Mouse (Mus musculus): ENCODE data around the gene Mgat4b. TPM values are rescaled to one million over a fixed set of nuclear protein-coding genes. Genes with fewer than 3 reads are reported as not detected.

Gene Mgat4b
- polyA plus RNA-seq, 1 experiment from 2014 or later = 34.3 TPM

DNA sequence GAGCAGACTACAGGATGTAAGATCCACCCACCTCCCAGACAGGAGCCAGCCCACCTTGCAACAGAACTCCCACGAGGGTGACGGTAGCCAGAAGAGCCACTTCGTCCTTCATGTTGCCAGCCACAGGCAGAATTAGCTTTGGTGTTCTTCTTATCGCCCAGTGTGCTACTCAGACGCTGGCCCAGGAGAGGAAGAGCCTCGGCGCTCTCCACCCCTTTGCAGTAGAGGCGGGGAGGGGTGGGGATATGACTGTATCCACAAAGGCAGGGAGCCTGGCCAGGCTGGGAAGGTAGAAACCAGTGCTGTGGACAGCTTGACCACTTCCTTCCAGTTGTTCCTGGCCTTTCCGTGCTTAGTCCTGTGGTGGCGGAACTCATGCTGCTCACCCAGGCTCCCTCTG is 27.6 kb downstream of the Mgat4b start, which contains the start of gene Ltc4s:
Gene Ltc4s (minus strand): TSS at position 293 of the 400 bp plus-strand sequence.
- H3K27ac ChIP-seq = peak within 1 kb of the TSS; percentile 58
- H3K4me3 ChIP-seq (ENCODE audit: inconsistent target) = peak within 1 kb of the TSS; percentile 29
- H3K79me2 ChIP-seq (ENCODE audit: inconsistent target) = no peaks in the 10 kb centered on the region
- WGBS (ENCODE audit: missing documents) = 5% methylated on average over 10 of the region's 10 CpGs
- H3K36me3 ChIP-seq (ENCODE audit: inconsistent target) = peaks cover 17% of the 10 kb centered on the region

DNA sequence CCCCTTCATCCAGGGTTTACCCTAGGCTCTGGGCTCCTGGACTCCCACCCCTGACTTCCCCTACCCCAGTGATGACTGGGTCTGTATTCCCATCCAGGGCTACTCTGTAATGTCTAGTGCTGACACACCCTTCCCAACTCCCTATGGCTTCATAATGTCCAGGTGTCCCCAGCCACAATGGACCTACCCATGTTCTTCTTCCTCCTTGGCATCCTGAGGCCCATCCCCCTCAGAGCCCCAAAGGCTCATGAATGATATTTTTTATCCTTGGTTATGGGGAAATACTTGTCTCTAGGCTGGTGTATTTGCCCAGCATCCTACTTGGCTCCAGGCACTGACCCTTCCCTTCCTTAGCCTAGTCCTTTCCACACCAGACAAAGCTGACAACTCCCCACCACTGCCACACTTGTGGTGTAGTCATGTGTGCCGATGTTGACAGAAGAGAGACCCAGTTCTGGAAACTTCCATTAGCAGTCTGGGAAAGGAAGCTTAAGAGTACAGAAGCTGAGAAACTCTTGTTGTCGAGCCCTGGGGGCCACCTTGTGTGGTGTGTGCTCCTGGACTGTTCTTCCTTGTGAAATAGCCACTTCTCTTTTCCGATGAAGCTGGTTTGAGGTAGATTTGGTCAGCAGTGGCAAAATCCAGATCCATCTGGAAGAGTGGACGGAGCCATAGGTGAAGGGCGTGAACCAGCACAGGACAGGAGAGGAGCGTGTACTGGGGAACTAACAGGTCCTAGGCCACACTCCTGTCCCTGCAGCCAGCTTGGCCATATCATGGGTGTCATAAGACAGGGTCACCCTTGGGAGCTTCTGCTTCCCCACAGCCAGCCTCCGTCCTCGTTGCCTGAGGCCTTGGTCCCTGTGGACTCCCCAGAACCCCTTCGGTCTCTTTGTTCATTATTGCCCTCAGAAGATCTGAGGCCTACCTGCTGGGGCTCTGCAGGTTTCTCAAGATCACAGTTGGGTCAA is 28.4 kb downstream of the Mgat4b start:
- no peaks in the 10 kb centered on the region for H3K79me2 ChIP-seq (ENCODE audit: inconsistent target)
- 60% methylated on average over 9 of the region's 9 CpGs for WGBS (ENCODE audit: missing documents)
- H3K4me3 ChIP-seq (ENCODE audit: inconsistent target) = no peak overlapping the region
- H3K36me3 ChIP-seq (ENCODE audit: inconsistent target) = peaks cover 9% of the 10 kb centered on the region
- peak overlapping the region; percentile 58 for H3K27ac ChIP-seq

DNA sequence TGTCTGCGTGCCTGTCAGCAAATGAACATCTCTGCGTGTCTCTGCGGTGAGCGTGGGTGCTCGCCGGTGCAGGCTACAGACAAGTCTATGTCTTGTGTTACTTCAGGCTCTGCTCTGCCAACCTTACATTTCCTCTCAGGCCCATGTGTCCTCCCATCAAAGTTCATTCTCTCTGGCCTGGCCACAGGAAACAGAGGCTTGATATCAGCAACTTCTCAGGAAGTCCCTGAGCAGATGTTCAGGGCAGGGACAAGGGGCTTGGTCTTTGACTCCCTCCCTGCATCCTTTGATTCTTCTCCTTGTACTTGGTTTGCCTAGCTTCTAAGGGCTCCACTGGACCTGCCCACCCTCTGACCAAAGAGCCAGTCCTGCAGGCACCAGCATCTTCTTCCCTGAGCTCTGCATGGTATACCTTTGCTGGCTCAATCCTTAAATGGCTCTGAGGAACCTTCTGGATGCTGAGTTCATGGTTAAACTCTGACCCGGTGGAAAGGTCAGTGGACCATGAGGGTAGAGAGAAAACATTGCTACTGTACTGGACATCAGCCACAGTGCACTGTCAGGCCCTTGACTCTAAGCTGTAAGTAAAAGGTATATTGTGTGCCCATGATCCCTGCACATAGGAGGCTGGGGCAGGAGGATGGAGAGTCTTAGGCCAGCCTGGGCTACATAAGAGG is 29.7 kb downstream of the Mgat4b start:
- Histone ChIP-seq H3K79me2 (ENCODE audit: inconsistent target) (no peaks in the 10 kb centered on the region), H3K36me3 (ENCODE audit: inconsistent target) (no peaks in the 10 kb centered on the region), H3K27ac (peak overlapping the region; percentile 58), H3K4me3 (ENCODE audit: inconsistent target) (no peak overlapping the region)
- WGBS (ENCODE audit: missing documents) = 34% methylated on average over 7 of the region's 7 CpGs

DNA sequence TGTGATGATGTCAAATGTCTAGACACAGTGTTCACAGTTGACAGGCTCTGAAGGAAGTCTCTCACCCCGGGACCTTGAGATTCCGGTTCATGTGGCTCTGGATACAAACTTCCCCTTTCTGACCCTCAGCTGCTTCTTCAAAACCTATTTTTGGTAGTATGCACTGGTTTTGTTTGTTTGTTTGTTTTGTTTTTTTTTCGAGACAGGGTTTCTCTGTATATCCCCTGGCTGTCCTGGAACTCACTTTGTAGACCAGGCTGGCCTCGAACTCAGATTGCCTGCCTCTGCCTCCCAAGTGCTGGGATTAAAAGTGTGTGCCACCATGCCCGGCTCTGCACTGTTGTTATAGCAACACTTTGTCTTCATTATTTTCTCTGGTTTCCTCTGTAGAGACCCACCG is 33.2 kb downstream of the Mgat4b start:
- WGBS (ENCODE audit: missing documents) = 18% methylated on average over 6 of the region's 6 CpGs

DNA sequence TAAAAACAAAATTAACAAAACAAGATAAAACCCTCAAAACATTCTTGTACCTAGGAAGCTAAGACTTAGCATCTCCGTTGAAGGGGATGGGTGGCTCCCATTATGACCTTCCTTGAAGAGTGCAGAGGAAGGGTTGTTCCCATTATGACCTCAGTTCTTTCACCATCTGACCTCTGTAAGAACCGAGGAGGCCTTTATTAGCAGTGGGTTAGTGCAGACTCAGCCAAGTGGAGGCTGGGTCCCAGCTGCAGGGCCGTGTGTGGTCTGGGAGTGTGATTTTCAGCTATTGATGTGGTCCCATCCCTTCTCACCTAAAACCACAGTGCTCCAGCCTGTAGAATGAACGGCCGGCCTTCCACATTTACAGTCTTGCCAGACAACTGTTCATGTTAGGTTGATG is 34.6 kb downstream of the Mgat4b start:
- WGBS (ENCODE audit: missing documents) = 86% methylated on average over 4 of the region's 5 CpGs
- H3K36me3 ChIP-seq (ENCODE audit: inconsistent target) = no peaks in the 10 kb centered on the region
- H3K4me3 ChIP-seq (ENCODE audit: inconsistent target) = no peak overlapping the region
- peak overlapping the region; percentile 62; the same call in 1 of the 2 replicates for H3K27ac ChIP-seq
- H3K79me2 ChIP-seq (ENCODE audit: inconsistent target) = no peaks in the 10 kb centered on the region

More for the DNA sequence above, 33.2 kb downstream of the Mgat4b start:
- no peak overlapping the region for H3K4me3 ChIP-seq (ENCODE audit: inconsistent target)
- H3K27ac ChIP-seq = peak overlapping the region; percentile 62
- H3K36me3 ChIP-seq (ENCODE audit: inconsistent target) = no peaks in the 10 kb centered on the region
- no peaks in the 10 kb centered on the region for H3K79me2 ChIP-seq (ENCODE audit: inconsistent target)

DNA sequence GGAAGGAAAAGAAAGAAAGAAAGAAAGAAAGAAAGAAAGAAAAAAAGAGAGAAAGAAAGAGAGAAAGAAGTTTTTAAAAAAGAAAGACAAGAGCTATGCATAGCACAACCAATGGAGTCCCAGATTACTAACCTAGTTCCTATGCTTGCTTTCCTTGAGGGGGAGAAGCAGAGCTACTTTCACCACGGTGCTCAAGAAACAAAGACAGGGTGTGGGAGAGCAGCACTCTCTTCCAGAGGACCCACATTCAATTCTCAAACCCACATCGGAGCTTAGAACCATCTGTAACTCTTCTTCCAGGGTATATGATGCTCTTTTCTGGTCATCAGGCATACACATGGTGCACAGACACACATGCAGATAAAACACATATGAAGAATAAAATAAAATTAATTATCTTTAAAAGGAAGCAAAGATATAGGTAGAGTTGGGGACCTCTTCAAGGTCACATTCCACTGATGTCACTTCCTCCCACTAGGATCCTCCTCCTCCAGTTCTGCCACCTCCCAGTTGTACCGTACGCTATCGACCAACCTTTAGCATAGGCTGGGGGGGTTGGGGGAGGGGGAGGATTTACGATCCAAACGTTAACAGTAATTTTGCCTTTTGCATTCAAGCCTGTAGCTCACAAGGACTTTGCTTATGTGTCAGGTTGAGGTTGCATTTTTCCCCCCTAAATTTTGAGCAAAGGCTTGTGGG is 37.9 kb downstream of the Mgat4b start:
- H3K4me3 ChIP-seq (ENCODE audit: inconsistent target) = no peak overlapping the region
- H3K36me3 ChIP-seq (ENCODE audit: inconsistent target) = no peaks in the 10 kb centered on the region
- 91% methylated on average over 7 of the region's 7 CpGs for WGBS (ENCODE audit: missing documents)
- H3K79me2 ChIP-seq (ENCODE audit: inconsistent target) = no peaks in the 10 kb centered on the region
- H3K27ac ChIP-seq = no peak overlapping the region

DNA sequence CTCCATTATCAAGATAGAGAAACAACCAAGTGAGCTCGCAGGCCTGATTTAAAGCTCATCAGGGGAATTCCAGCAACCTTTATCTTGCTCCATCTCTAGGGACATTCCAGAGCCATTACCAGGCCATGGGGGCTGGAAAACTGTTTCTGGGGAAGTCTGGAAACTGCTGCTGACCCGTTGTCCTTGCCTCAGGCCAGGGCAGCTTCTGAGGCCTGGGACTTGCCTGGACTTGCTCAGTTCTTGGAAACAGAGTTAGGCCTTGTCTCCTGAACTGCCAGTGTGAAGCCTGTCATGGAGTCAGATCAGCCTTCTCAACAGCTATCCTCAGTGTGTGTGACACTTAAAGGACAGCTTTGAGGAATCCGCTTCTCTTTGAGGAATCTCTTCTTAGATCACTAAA is 41.5 kb downstream of the Mgat4b start:
- no peak overlapping the region for H3K4me3 ChIP-seq (ENCODE audit: inconsistent target)
- H3K79me2 ChIP-seq (ENCODE audit: inconsistent target) = no peaks in the 10 kb centered on the region
- no peak overlapping the region for H3K27ac ChIP-seq
- WGBS (ENCODE audit: missing documents) = 95% methylated on average over 3 of the region's 3 CpGs
- no peaks in the 10 kb centered on the region; the same call in 1 of the 2 replicates for H3K36me3 ChIP-seq (ENCODE audit: inconsistent target)

DNA sequence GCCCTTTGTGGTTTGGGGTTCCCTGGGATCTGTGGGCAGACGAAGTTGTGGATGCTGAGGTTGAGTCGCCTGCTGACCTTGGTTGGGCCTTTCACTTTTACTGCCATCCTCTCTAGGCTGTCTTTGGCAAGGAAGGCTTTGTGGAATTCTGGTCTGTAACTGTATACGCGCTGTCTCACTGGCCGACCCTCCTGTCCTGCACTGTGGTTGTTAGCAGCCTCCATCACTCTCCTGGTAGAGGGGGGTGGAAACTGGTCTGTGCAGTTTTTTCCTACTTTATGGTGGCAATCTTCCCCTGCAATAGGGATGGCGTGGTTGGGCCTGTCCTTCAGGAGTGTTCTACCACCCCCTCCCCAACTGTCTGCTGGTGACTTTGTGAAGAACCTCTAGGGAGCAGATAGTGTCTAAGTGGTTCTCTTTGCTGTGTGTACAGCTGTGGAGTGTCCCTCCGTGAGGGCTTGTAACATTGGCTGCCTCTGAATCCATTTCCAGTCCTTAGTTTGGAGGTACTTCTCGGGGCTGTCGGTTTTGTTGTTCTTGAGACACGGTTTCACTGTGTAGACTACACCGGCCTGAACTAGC is 42.1 kb downstream of the Mgat4b start:
- Histone ChIP-seq H3K4me3 (ENCODE audit: inconsistent target) (no peak overlapping the region), H3K27ac (no peak overlapping the region), H3K79me2 (ENCODE audit: inconsistent target) (no peaks in the 10 kb centered on the region), H3K36me3 (ENCODE audit: inconsistent target) (no peaks in the 10 kb centered on the region; the same call in 1 of the 2 replicates)
- WGBS (ENCODE audit: missing documents) = 92% methylated on average over 11 of the region's 11 CpGs

DNA sequence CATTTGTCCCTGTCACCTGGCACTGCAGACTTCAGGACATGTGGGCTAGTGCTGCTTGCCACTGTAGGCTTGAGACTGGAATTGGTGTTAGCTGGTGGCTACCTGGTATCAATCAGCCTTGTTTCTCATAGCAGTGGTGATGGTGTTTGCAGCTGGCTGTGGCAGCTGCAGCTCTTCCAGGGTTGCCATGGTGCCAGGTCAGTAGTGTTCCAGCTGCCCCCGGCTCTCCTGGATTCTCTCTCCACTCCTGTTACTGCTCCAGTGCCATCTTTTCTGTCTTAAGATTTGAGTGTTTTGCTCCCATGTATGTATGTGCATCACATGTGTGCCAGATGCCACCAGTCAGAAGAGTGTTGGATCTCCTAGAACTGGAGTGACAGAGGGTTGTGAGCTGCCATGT is 42.7 kb downstream of the Mgat4b start:
- no peak overlapping the region for H3K27ac ChIP-seq
- no peaks in the 10 kb centered on the region for H3K79me2 ChIP-seq (ENCODE audit: inconsistent target)
- 100% methylated on average over 1 of the region's 1 CpGs for WGBS (ENCODE audit: missing documents)
- H3K36me3 ChIP-seq (ENCODE audit: inconsistent target) = peaks cover 4% of the 10 kb centered on the region; the same call in 1 of the 2 replicates
- H3K4me3 ChIP-seq (ENCODE audit: inconsistent target) = no peak overlapping the region

DNA sequence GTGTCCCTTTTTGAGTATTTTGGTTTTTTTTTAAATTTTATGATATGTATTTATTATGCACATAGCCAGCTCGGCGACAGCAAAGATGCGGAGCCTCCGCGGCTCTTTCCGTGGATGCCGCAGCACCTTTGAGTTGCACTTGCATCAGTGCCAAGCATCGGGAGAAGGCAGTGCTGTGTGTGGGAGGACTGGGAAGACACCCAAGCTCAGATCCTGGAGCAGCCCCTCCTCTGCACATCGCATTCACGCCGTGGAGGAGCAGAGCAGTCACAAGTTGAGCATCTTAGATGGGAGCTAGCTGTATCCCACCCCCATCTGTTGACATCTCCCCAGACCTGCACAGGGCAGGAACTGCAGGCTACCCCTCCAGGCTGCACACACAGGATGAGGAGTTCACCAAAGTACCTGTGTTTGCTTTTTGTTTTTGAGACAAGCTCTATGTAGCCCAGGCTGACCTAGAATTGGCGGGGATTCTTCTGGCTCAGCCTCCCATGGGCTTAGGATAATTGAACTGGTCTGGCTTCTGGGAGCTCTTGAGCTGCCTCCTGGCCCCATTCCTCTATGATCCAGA is 43.4 kb downstream of the Mgat4b start:
- Histone ChIP-seq H3K4me3 (ENCODE audit: inconsistent target) (no peak overlapping the region), H3K27ac (no peak overlapping the region), H3K36me3 (ENCODE audit: inconsistent target) (peaks cover 11% of the 10 kb centered on the region), H3K79me2 (ENCODE audit: inconsistent target) (no peaks in the 10 kb centered on the region)
- WGBS (ENCODE audit: missing documents) = 100% methylated on average over 11 of the region's 12 CpGs

DNA sequence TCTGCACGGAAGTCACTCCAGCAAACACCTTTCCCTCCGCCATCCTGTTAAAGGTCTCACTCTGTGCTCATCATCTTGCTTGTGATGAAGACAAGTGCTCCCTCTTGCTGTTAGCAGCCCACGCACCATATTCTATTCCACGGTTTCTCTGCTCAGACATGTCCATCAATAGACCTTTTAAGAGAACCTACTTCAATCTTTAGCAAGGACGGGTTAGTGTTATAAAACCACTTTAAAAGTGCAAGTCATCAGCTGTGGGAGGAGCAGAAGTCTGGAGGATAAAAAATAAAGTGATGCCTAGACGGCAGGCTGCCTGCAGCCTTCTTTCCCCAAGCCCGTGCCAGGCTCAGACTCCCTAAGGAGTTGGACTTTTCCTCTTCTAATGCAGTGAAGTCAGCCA is 45.9 kb downstream of the Mgat4b start:
- Histone ChIP-seq H3K27ac (no peak overlapping the region), H3K36me3 (ENCODE audit: inconsistent target) (peaks cover 34% of the 10 kb centered on the region), H3K4me3 (ENCODE audit: inconsistent target) (no peak overlapping the region), H3K79me2 (ENCODE audit: inconsistent target) (no peaks in the 10 kb centered on the region; the same call in 1 of the 2 replicates)
- WGBS (ENCODE audit: missing documents) = 40% methylated on average over 7 of the region's 7 CpGs

DNA sequence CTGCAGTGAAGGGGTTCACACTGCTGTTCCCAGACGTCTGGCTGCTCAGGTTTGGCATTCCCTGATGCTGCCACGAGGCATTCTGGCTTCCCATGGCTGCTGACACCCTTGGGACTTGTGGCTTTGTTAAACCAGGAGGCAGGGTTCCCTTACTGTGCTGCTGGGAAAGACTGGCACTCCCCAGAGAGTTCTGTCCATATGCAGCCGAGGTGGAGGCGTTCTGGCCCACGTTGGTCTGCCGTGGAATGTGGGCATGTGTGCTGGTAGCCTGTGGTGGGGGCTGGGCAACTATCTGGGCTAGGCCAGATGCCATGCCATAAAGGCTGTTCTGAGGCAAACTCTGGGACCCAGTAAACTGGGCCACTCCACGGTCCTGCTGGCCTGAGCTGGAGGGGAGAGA is 47.6 kb downstream of the Mgat4b start:
- 96% methylated on average over 7 of the region's 7 CpGs for WGBS (ENCODE audit: missing documents)

DNA sequence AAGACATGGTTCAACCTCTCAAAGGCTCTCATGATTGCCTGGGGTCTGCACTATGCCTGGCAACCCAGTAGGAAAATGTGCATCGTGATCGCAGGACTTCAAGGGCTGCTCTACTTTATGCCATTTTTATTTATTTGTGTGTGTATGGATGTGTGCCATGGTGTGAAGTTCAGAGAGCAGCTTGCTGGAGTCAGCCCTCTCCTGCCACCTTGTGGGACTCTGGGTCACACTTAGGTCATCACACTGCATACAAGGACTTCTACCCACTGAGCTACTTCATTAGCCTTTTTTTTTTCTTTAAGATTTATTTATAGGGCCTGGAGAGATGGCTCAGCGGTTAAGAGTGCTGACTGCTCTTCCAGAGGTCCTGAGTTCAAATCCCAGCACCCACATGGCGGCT is 51.3 kb downstream of the Mgat4b start:
- H3K79me2 ChIP-seq (ENCODE audit: inconsistent target) = peaks cover 22% of the 10 kb centered on the region; the same call in 1 of the 2 replicates
- H3K27ac ChIP-seq = no peak overlapping the region
- H3K4me3 ChIP-seq (ENCODE audit: inconsistent target) = no peak overlapping the region
- H3K36me3 ChIP-seq (ENCODE audit: inconsistent target) = peaks cover 78% of the 10 kb centered on the region
- 55% methylated on average over 4 of the region's 4 CpGs for WGBS (ENCODE audit: missing documents)

More for the DNA sequence above, 47.6 kb downstream of the Mgat4b start:
- H3K4me3 ChIP-seq (ENCODE audit: inconsistent target) = no peak overlapping the region
- no peak overlapping the region for H3K27ac ChIP-seq
- H3K36me3 ChIP-seq (ENCODE audit: inconsistent target) = peaks cover 47% of the 10 kb centered on the region
- H3K79me2 ChIP-seq (ENCODE audit: inconsistent target) = no peaks in the 10 kb centered on the region; the same call in 1 of the 2 replicates

DNA sequence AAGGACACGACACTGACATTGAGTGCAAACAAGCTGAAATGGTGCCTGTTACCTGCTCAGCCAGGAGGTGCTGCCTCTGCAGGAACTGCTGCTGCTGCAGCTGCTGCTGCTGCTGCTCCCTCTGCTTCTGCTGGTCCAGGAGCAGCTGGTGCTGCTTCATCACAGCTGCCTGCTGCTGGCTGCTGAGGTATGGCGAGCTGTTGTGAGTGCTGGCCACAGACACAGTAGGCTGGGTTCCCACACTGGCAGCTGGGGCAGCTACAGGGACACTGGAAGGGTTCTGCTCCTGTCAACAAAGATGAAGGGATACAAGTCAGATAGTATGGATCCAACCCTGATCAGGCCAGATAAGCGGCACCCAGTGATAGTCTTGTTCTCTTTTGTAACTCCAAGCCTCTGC is 52.5 kb downstream of the Mgat4b start:
- H3K4me3 ChIP-seq (ENCODE audit: inconsistent target) = no peak overlapping the region
- 97% methylated on average over 3 of the region's 3 CpGs for WGBS (ENCODE audit: missing documents)
- peaks cover 76% of the 10 kb centered on the region for H3K36me3 ChIP-seq (ENCODE audit: inconsistent target)
- H3K27ac ChIP-seq = no peak overlapping the region
- peaks cover 33% of the 10 kb centered on the region; the same call in 1 of the 2 replicates for H3K79me2 ChIP-seq (ENCODE audit: inconsistent target)
